Comparison of ENCODE assay signal across 16 mouse cellular contexts in the genomic region with DNA sequence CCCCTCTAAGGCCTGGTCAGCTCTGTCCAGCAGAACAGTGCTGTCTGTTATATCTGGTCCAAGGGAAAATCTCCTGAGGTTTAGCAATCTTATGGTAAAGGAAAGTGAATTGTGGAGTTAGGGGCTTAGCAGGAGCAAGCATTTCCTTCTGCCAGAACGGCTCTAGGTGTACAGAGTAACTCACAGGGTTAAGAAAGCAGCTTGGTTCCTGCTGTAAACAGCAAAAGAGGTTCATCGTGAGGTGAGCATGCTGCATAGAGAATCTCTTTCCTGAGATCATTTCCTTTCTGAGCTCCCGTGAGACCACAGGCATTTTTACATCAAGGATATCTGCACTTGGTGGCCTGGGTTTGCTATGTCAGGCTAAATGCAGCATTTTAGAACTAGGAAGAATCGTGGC. TPM values are rescaled to one million over a fixed set of nuclear protein-coding genes. Genes with fewer than 3 reads are reported as not detected.
DNase-seq lines count a peak whose midpoint lies in the region; ATAC-seq and TF ChIP-seq lines count a peak whose summit lies in the region.
"Had no signal": no experiment of that assay in that cellular context is flagged by ENCODE, and none has a peak within 500 bp of the region (broad histone marks: within the 10 kb centered on the region; RNA-seq: fewer than 3 reads in every experiment).

No protein-coding gene starts in this region.

- 64% methylated on average over 4 of the region's 4 CpGs for WGBS in kidney, embryonic 14.5 days
- WGBS in embryonic facial prominence, embryonic 12.5 days = 50% methylated on average over 4 of the region's 4 CpGs

- H3K9me3 ChIP-seq in kidney, embryonic 14.5 days (ENCODE audit: control insufficient read depth, low read length) = no peaks in the 10 kb centered on the region
- H3K9me3 ChIP-seq in embryonic facial prominence, embryonic 12.5 days = no peaks in the 10 kb centered on the region
- H3K9me3 ChIP-seq: embryonic facial prominence, embryonic 13.5 days; forebrain, embryonic 12.5 days; liver, embryonic 13.5 days; midbrain, embryonic 13.5 days had no signal

- TF ChIP-seq CTCF in gastrocnemius, adult 2 months (IDR thresholded peaks at IDR 0.05) = no peak

- peaks cover 2% of the 10 kb centered on the region; the same call in 1 of the 2 replicates for H3K4me1 ChIP-seq in kidney, embryonic 14.5 days (ENCODE audit: control insufficient read depth, insufficient read depth, low read length)
- peaks cover 10% of the 10 kb centered on the region for H3K4me1 ChIP-seq in embryonic facial prominence, embryonic 12.5 days
- H3K4me1 ChIP-seq: forebrain, embryonic 12.5 days; midbrain, embryonic 13.5 days had no signal

- no peak for DNase-seq in gastrocnemius, adult 2 months
- no peak for DNase-seq in gastrocnemius, postnatal 25 days
- DNase-seq in kidney, postnatal 14 days = no peak
- peak; percentile 53 for DNase-seq in naive thymus-derived CD4-positive, alpha-beta T cell, adult 2 months (ENCODE audit: low read depth)
- no peak for DNase-seq in cerebellum, adult 9-10 months
- DNase-seq: adrenal gland, postnatal 10 days; liver, embryonic 13.5 days; lung, postnatal 14 days; right cerebral cortex, postnatal 25 days; thymus, postnatal 25 days had no signal

- intact Hi-C loops in gastrocnemius, adult 2 months (cut with DNase I) = no loop called here

- peaks cover 7% of the 10 kb centered on the region; the same call in 1 of the 2 replicates for H3K36me3 ChIP-seq in kidney, embryonic 14.5 days (ENCODE audit: control insufficient read depth, insufficient read depth, low read length)
- peaks cover 13% of the 10 kb centered on the region for H3K36me3 ChIP-seq in embryonic facial prominence, embryonic 12.5 days

- H3K4me3 ChIP-seq in gastrocnemius, adult 2 months = no peak overlapping the region
- no peak overlapping the region for H3K4me3 ChIP-seq in kidney, embryonic 14.5 days (ENCODE audit: low read length)
- no peak overlapping the region for H3K4me3 ChIP-seq in embryonic facial prominence, embryonic 12.5 days
- H3K4me3 ChIP-seq: embryonic facial prominence, embryonic 13.5 days; forebrain, embryonic 12.5 days; liver, embryonic 13.5 days; midbrain, embryonic 13.5 days had no signal

- ATAC-seq in kidney, embryonic 14.5 days (ENCODE audit: low FRiP score, low TSS enrichment) = peak; percentile 43; the same call in 1 of the 2 replicates
- 0 out of 2 replicates have a peak, but pooled peaks have one; percentile 60 for ATAC-seq in embryonic facial prominence, embryonic 12.5 days (ENCODE audit: insufficient number of reproducible peaks, insufficient read depth, low FRiP score, low TSS enrichment)
- no peak for ATAC-seq in frontal cortex, adult (ENCODE audit: low TSS enrichment)
- ATAC-seq: midbrain, embryonic 13.5 days had no signal

- H3K4me2 ChIP-seq in kidney, embryonic 14.5 days (replicated peaks; ENCODE audit: low read depth, low read length) = no peak overlapping the region
- no peak overlapping the region for H3K4me2 ChIP-seq in embryonic facial prominence, embryonic 12.5 days (replicated peaks)
- H3K4me2 ChIP-seq: embryonic facial prominence, embryonic 13.5 days; forebrain, embryonic 12.5 days; liver, embryonic 13.5 days; midbrain, embryonic 13.5 days had no signal

- H3K9ac ChIP-seq in kidney, embryonic 14.5 days (ENCODE audit: low read depth, low read length) = no peak overlapping the region
- H3K9ac ChIP-seq in embryonic facial prominence, embryonic 12.5 days = no peak overlapping the region
- H3K9ac ChIP-seq: embryonic facial prominence, embryonic 13.5 days; forebrain, embryonic 12.5 days; liver, embryonic 13.5 days; midbrain, embryonic 13.5 days had no signal

- H3K27me3 ChIP-seq in kidney, embryonic 14.5 days (ENCODE audit: control insufficient read depth, insufficient read depth, low read length) = no peaks in the 10 kb centered on the region
- no peaks in the 10 kb centered on the region for H3K27me3 ChIP-seq in embryonic facial prominence, embryonic 12.5 days
- H3K27me3 ChIP-seq: embryonic facial prominence, embryonic 13.5 days; forebrain, embryonic 12.5 days; liver, embryonic 13.5 days; midbrain, embryonic 13.5 days had no signal

- H3K27ac ChIP-seq in gastrocnemius, adult 2 months = peak overlapping the region; percentile 50
- H3K27ac ChIP-seq in kidney, embryonic 14.5 days (ENCODE audit: low read depth, low read length) = no peak overlapping the region
- no peak overlapping the region; the same call in 1 of the 2 replicates for H3K27ac ChIP-seq in embryonic facial prominence, embryonic 12.5 days
- H3K27ac ChIP-seq: embryonic facial prominence, embryonic 13.5 days; forebrain, embryonic 12.5 days; liver, embryonic 13.5 days; midbrain, embryonic 13.5 days had no signal

RNA-seq across cellular contexts. Expression of gene Adora2a, which starts 21.8 kb away (rescaled TPM):
- total RNA-seq in gastrocnemius, adult 2 months (2021) = under 1 TPM; 0.92 to 0.98 TPM
- 1 to 10 TPM; 1.0 to 1.4 TPM for total RNA-seq in gastrocnemius, postnatal 25 days (2021)
- polyA plus RNA-seq in kidney, embryonic 14.5 days (2014; fragmentation: Nextera tagmentation; extraction: Ambion mirVana) = 5.3 and 7.1 TPM in 2 replicates
- 2.3 and 4.6 TPM in 2 replicates for polyA plus RNA-seq in embryonic facial prominence, embryonic 12.5 days (2016; fragmentation: Nextera tagmentation; extraction: Ambion mirVana)
